Mouse (Mus musculus): ENCODE measurements around the gene Mrpl24. TPM values are rescaled to one million over a fixed set of nuclear protein-coding genes. Genes with fewer than 3 reads are reported as not detected.

Gene Mrpl24
- polyA plus RNA-seq, 1 experiment from 2014 or later, result 73.0 TPM

GRCm38 (mm10) chr3:87916990-87917389 lies 2.3 kb upstream of the Mrpl24 start:
- H3K4me1 ChIP-seq (replicated peaks), result peaks cover 25% of the 10 kb centered on the region
- H3K9me3 ChIP-seq, result no peaks in the 10 kb centered on the region
- WGBS, result 97% methylated on average over 1 of the region's 1 CpGs
- no peak overlapping the region for H3K9ac ChIP-seq
- no peak overlapping the region for H3K27ac ChIP-seq (replicated peaks)
- H3K27me3 ChIP-seq, result no peaks in the 10 kb centered on the region
- peaks cover 52% of the 10 kb centered on the region for H3K36me3 ChIP-seq
- no peak overlapping the region for H3K4me3 ChIP-seq
- H3K4me2 ChIP-seq, result no peak overlapping the region
- ATAC-seq (ENCODE audit: low read depth), result no peak

- ATAC-seq (ENCODE audit: low read depth), result no peak
- no peak overlapping the region for H3K4me3 ChIP-seq
- peaks cover 22% of the 10 kb centered on the region for H3K4me1 ChIP-seq (replicated peaks)
- peaks cover 61% of the 10 kb centered on the region for H3K36me3 ChIP-seq
- 92% methylated on average over 1 of the region's 1 CpGs for WGBS
- H3K9ac ChIP-seq, result no peak overlapping the region
- H3K27ac ChIP-seq (replicated peaks), result peak overlapping the region; percentile 49; the same call in 1 of the 2 replicates
- peak overlapping the region; percentile 89 for H3K4me2 ChIP-seq
- H3K27me3 ChIP-seq, result no peaks in the 10 kb centered on the region
- no peaks in the 10 kb centered on the region for H3K9me3 ChIP-seq
Measured at GRCm38 (mm10) chr3:87918551-87918950, 755 bp upstream of the Mrpl24 start.

- Histone ChIP-seq H3K27me3 (no peaks in the 10 kb centered on the region), H3K4me2 (peak overlapping the region; percentile 89), H3K9me3 (no peaks in the 10 kb centered on the region), H3K9ac (peak overlapping the region; percentile 80), H3K36me3 (peaks cover 61% of the 10 kb centered on the region), H3K4me1 (replicated peaks) (peaks cover 22% of the 10 kb centered on the region), H3K4me3 (peak overlapping the region; percentile 80), H3K27ac (replicated peaks) (no peak overlapping the region)
- ATAC-seq (ENCODE audit: low read depth), result no peak
- WGBS, result 70% methylated on average over 9 of the region's 9 CpGs
Measured at GRCm38 (mm10) chr3:87920270-87920943, 1.1 kb downstream of the Mrpl24 start.

DNA sequence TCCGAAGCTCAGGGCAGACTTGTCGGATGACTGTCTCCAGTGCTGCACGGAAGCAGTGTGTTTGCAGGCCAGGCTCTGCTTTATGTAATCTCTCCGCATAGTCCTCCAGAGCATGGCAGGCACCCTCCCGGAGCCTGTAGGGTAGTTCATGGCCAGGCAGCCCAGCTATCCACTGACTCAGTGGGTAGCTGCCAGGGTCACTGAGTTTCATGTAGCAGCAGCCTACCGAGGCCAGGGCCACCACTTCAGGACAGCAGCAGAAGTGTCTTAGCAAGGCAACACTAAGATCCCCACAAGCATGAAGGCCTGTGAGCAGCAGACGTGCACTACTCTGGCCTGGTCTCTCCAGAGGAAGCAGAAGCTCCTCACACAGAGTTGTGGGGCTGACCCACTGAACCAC lies 5.7 kb downstream of the Mrpl24 start:
- no peak for ATAC-seq (ENCODE audit: low read depth)
- no peak overlapping the region for H3K4me3 ChIP-seq
- no peaks in the 10 kb centered on the region for H3K9me3 ChIP-seq
- H3K27ac ChIP-seq (replicated peaks), result no peak overlapping the region
- H3K36me3 ChIP-seq, result peaks cover 63% of the 10 kb centered on the region
- no peak overlapping the region for H3K4me2 ChIP-seq
- H3K9ac ChIP-seq, result no peak overlapping the region
- peaks cover 26% of the 10 kb centered on the region for H3K4me1 ChIP-seq (replicated peaks)
- 87% methylated on average over 7 of the region's 7 CpGs for WGBS
- H3K27me3 ChIP-seq, result no peaks in the 10 kb centered on the region

DNA sequence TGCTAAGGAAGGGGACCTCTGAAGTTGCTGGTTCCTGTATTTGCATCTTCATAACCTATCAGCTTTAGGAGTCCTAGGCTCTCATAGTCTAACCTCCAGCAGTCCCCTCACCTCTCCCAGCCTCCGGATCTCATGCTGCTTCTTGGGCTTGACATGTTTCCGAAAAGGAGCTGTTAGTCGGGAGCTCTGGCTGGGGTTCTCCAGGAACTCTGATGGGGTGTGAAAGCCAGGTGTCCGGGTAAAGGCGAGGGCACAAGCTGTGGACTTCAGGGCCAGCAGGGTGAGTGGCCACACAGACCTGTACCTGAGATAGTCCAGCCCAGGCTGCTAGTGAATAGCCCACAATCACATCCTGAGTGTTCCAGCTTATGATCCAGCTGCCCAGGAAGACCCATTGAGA lies 8.1 kb downstream of the Mrpl24 start:
- Histone ChIP-seq H3K9ac (no peak overlapping the region), H3K27ac (replicated peaks) (no peak overlapping the region), H3K36me3 (peaks cover 61% of the 10 kb centered on the region), H3K9me3 (no peaks in the 10 kb centered on the region), H3K4me2 (no peak overlapping the region), H3K4me1 (replicated peaks) (peaks cover 31% of the 10 kb centered on the region), H3K27me3 (no peaks in the 10 kb centered on the region), H3K4me3 (no peak overlapping the region)
- ATAC-seq (ENCODE audit: low read depth), result no peak
- 91% methylated on average over 5 of the region's 5 CpGs for WGBS

DNA sequence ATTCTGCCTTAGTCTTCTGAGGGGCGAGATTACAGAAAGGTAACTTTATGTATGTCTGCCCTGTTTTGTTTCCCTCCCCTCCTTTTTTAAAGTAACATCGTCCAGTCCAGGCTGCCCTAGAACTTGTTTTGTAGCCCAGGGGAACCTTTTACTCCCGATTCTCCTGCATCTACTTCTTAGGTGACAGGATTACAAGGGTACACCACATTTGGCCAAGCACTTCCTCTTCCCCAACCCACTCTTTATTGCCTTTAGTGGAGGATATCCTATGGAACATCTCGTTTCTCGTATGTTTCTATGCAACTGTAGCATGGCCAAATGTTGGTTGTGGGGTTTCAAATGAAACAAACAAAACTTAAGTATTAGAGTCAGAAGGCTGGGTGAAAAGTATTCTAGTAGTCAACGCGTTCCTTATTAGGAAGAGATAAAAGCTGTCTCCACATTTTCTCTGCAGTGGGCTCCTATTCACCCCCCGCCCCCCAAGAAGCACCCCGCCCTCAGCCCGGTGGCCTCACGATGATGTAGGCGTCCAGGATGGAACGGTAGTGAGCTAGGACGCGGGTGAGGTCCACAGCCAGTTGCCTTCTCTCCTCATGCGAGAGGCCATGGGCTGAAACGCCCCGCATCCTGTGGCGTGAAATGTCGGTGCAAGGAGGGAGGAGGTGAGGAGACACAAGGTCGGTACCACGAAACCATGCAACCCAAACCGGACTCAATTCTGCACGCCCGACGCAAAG lies 10.2 kb downstream of the Mrpl24 start:
- Histone ChIP-seq H3K27me3 (no peaks in the 10 kb centered on the region), H3K9me3 (no peaks in the 10 kb centered on the region), H3K9ac (peak overlapping the region; percentile 92), H3K27ac (replicated peaks) (peak overlapping the region; percentile 92), H3K4me1 (replicated peaks) (peaks cover 45% of the 10 kb centered on the region), H3K36me3 (peaks cover 57% of the 10 kb centered on the region), H3K4me3 (peak overlapping the region; percentile 86), H3K4me2 (peak overlapping the region; percentile 80)
- WGBS, result 6% methylated on average over 26 of the region's 26 CpGs
- ATAC-seq (ENCODE audit: low read depth), result peak; percentile 65

DNA sequence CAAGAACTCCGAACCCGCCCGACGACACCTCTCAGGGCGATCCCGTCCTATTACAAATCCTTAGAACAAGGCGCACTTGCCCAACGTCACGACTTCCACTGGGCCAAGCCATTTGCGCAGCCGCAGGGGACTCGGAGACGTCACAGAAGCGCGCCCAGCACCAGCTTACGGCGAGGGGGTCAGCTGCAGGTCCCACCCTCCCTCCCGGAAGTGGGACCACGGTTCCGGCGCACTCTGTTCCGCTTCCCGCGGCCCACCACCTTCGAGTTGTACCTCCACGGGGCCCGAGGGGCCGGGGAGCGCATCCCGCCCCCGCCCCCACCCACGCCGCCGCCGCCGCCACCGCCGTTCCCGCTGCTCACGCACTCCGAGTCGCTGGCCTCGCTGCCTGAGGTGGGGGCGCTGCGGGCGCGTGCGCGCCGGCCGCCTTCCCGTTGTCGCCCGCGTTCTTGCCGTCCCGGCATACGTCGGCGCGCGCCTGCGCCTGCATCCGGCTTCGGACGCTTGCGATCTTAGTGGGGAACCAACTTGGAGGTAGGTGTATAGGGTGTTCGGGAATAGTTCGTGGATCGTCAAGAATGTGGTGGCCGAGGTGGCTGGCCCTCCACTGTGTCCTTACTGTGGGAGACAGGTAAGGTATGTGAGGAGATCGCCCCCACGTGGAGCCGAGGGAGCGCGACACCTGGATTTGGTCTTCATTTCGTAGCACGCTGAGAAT lies 10.9 kb downstream of the Mrpl24 start, which contains the start of the genes Isg20l2 and Rrnad1:
Isg20l2 (plus strand) TSS at position 237 of the 718 bp plus-strand sequence.
Rrnad1 (minus strand) TSS at position 640 of the 718 bp plus-strand sequence.
- ATAC-seq (ENCODE audit: low read depth), result peak; percentile 96
- Histone ChIP-seq H3K4me2 (peak within 1 kb of the TSS; percentile 80), H3K9ac (peak within 1 kb of the TSS; percentile 92), H3K9me3 (no peaks in the 10 kb centered on the region), H3K4me3 (peak within 1 kb of the TSS; percentile 86), H3K4me1 (replicated peaks) (peaks cover 52% of the 10 kb centered on the region), H3K27ac (replicated peaks) (peak within 1 kb of the TSS; percentile 92), H3K27me3 (no peaks in the 10 kb centered on the region), H3K36me3 (peaks cover 54% of the 10 kb centered on the region)
- 2% methylated on average over 76 of the region's 78 CpGs for WGBS

GRCm38 (mm10) chr3:87934026-87934425 lies 14.7 kb downstream of the Mrpl24 start:
- peaks cover 59% of the 10 kb centered on the region for H3K36me3 ChIP-seq

DNA sequence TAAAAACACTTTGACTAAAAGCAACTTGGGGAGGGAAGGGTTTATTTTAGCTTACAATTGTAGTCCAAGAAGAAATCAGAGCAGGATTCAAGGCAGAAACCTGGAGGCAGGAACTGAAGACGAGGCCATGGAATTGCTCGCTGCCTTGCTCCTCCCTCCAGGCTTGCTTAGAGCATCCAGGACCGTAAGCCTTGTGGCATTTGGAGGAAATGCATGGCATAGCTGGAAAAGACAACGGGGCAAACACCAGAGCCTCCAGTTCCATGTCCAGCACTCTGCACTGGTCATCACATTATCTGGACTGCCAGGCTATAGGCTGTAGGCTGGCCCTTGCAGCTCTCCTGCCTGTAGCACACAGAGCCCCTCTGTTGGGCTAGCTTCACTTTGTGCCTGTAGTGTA lies 15.2 kb downstream of the Mrpl24 start:
- H3K27me3 ChIP-seq, result no peaks in the 10 kb centered on the region
- peaks cover 50% of the 10 kb centered on the region for H3K4me1 ChIP-seq (replicated peaks)
- peak overlapping the region; percentile 31; the same call in 1 of the 2 replicates for H3K9ac ChIP-seq
- no peak for ATAC-seq (ENCODE audit: low read depth)
- H3K27ac ChIP-seq (replicated peaks), result no peak overlapping the region
- 68% methylated on average over 4 of the region's 4 CpGs for WGBS
- no peak overlapping the region for H3K4me3 ChIP-seq
- H3K9me3 ChIP-seq, result no peaks in the 10 kb centered on the region
- H3K4me2 ChIP-seq, result no peak overlapping the region
- H3K36me3 ChIP-seq, result peaks cover 63% of the 10 kb centered on the region

More at GRCm38 (mm10) chr3:87934026-87934425, 14.7 kb downstream of the Mrpl24 start:
- WGBS, result 86% methylated on average over 5 of the region's 5 CpGs
- Histone ChIP-seq H3K27me3 (no peaks in the 10 kb centered on the region), H3K4me3 (no peak overlapping the region), H3K4me1 (replicated peaks) (peaks cover 55% of the 10 kb centered on the region), H3K9ac (peak overlapping the region; percentile 31; the same call in 1 of the 2 replicates), H3K9me3 (no peaks in the 10 kb centered on the region), H3K4me2 (no peak overlapping the region), H3K27ac (replicated peaks) (no peak overlapping the region)
- no peak for ATAC-seq (ENCODE audit: low read depth)

GRCm38 (mm10) chr3:87935201-87935600 lies 15.9 kb downstream of the Mrpl24 start:
- no peak overlapping the region for H3K9ac ChIP-seq
- H3K9me3 ChIP-seq, result no peaks in the 10 kb centered on the region
- H3K36me3 ChIP-seq, result peaks cover 70% of the 10 kb centered on the region
- H3K27me3 ChIP-seq, result no peaks in the 10 kb centered on the region
- H3K4me3 ChIP-seq, result no peak overlapping the region
- peaks cover 49% of the 10 kb centered on the region for H3K4me1 ChIP-seq (replicated peaks)
- H3K27ac ChIP-seq (replicated peaks), result no peak overlapping the region
- WGBS, result 78% methylated on average over 4 of the region's 4 CpGs
- no peak overlapping the region for H3K4me2 ChIP-seq
- no peak for ATAC-seq (ENCODE audit: low read depth)

DNA sequence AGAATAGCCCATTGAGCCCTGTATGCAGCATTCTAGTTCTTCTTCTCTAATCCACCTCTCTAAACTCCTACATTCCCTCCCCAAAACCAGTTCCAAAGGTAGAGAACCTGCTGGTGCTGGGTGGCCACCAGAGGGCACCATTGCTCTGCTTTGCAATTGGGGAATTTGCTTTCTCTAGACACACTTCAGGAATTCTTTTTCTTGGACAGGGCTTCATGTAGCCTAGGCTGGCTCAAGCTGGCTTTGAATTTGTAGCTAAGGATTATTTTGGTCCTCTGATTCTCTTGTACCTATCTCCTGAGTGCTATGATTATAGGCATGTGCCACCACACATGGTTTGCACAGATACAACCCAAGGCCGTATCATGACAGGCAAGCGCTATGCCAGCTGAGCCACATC lies 16.5 kb downstream of the Mrpl24 start:
- 92% methylated on average over 2 of the region's 2 CpGs for WGBS
- peak; percentile 42; the same call in 1 of the 2 replicates for ATAC-seq (ENCODE audit: low read depth)

GRCm38 (mm10) chr3:87940611-87941010 lies 21.3 kb downstream of the Mrpl24 start:
- WGBS, result 53% methylated on average over 5 of the region's 5 CpGs
- Histone ChIP-seq H3K36me3 (peaks cover 68% of the 10 kb centered on the region), H3K9me3 (no peaks in the 10 kb centered on the region)

More for the DNA sequence above, 16.5 kb downstream of the Mrpl24 start:
- Histone ChIP-seq H3K4me3 (no peak overlapping the region), H3K4me1 (replicated peaks) (peaks cover 48% of the 10 kb centered on the region), H3K4me2 (peak overlapping the region; percentile 1; the same call in 1 of the 2 replicates), H3K27ac (replicated peaks) (no peak overlapping the region), H3K27me3 (no peaks in the 10 kb centered on the region), H3K36me3 (peaks cover 74% of the 10 kb centered on the region), H3K9me3 (no peaks in the 10 kb centered on the region), H3K9ac (peak overlapping the region; percentile 45; the same call in 1 of the 2 replicates)

More at GRCm38 (mm10) chr3:87940611-87941010, 21.3 kb downstream of the Mrpl24 start:
- Histone ChIP-seq H3K4me2 (no peak overlapping the region), H3K27me3 (no peaks in the 10 kb centered on the region), H3K9ac (no peak overlapping the region), H3K27ac (replicated peaks) (no peak overlapping the region), H3K4me3 (no peak overlapping the region), H3K4me1 (replicated peaks) (peaks cover 21% of the 10 kb centered on the region)
- ATAC-seq (ENCODE audit: low read depth), result no peak

Data from neural tube, embryonic 13.5 days (tissue).